Mouse (Mus musculus): ENCODE measurements around the gene Tedc1.

DNA sequence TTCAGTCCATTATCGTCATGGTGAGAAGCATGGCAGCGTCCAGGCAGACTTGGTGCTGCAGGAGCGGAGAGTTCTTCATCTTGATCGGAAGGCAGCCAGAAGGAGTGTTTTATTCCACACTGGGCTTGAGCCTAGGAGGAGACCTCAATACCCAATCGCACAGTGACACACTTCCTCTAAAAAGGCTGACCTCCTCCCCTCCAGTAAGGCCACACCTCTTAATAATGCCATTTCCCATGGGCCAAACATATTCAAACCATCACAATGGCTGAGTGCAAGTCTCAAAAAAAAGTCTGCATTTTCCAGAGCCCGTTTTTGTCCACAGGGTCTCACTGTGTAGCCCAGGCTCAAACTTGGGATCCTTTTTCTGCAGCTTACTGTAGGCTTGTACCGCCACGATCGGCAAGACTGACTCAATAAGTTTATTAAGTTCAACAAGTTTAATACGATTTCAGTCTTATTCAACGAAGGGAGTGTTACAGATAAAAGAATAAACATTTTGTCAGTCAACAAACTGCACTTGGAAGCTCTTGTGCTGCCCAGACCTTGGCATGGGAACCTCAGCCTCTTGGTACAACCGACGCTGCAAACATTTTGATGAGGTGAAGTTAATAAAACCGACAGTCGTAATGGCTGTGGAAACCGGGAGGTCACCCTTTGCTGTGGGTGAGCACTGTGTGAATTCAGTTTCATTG is 58.9 kb downstream of the Tedc1 start:
- TF ChIP-seq CTCF (IDR thresholded peaks at IDR 0.05; ENCODE audit: low read depth, low read length) = no peak
- TF ChIP-seq POLR2A (IDR thresholded peaks at IDR 0.05; ENCODE audit: extremely low read depth, insufficient read depth, low read length) = no peak

Measured in liver, adult 2 months (tissue).